Mouse (Mus musculus) embryo, embryonic 10.5 days (tissue): ENCODE measurements at regions not wholly inside any gene's neighbourhood (a gene's known extent, or its start where the extent isn't known, plus 50 kb on each side); places are given as distances from the start of the nearest gene placed in this dataset.

ENCODE experiments used
- DNase-seq: peaks from one replicate; pipeline ENCODE4 v3.0.0-alpha.2; 2015; ENCODE audit warnings: low spot score

DNA sequence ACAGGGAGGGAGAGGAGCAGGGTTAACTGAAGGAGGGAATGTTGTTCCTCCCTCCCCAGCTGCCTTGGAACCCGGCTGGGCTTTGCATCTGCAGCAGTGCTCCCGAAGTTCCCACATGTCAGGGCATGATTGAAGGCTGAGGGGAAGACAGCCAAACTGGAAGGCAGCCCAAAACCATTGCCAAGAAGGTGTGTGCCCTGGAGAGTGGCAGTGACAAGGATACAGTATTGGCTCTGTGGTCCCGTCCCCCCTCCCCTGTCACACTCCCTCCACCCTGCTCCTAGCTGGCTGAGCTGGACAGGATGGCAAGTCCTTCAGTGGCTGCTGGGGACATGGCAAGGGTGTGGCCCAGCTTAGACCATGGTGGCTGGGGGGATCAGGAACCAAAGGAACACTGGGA lies 79.1 kb downstream of the Cyp26b1 start:
- no peak for DNase-seq

DNA sequence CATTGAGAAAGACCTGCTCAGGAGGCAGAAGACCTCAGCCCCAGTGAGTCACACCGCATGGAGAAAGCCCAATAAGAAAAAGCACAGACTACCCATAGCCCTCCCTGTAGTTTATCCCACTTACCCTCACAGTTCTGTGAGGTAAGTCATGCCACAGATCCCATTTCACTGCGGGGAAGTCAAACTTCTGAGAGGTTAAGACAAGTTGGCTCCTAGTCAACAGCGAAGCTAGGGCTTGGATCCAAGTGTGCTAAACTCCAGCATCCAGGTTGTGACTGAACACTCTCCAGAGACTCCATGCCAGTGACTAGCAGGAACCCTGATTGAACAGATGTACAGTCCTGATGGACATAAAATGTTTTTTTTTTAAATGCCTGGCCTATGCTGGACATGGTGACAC lies 85.1 kb downstream of the Cyp26b1 start:
- no peak for DNase-seq

DNA sequence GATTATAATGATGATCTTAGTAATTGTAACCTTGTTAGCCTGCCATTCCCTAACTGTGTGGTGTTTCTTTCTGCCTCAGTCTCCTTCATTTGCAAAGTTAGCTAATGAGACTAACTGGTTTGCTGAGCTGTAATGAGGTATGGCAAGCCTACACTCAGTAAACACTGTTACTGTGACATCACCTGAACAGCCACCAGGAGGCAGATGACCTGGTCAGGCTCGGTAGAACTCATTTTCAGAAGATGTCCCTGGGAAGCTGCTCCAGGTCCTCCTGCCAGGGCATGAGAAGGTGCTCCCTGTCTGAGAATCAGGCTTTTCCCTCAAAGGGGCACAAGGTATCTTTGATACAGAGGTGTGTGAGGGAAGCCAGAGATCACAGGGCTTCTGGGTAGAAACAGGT lies 87.0 kb downstream of the Cyp26b1 start:
- DNase-seq, result no peak

GRCm38 (mm10) chr6:84500255-84500886 lies 93.3 kb downstream of the Cyp26b1 start:
- no peak for DNase-seq

- no peak for DNase-seq
These were observed 95.6 kb downstream of the Cyp26b1 start for GRCm38 (mm10) chr6:84498076-84498475.

DNA sequence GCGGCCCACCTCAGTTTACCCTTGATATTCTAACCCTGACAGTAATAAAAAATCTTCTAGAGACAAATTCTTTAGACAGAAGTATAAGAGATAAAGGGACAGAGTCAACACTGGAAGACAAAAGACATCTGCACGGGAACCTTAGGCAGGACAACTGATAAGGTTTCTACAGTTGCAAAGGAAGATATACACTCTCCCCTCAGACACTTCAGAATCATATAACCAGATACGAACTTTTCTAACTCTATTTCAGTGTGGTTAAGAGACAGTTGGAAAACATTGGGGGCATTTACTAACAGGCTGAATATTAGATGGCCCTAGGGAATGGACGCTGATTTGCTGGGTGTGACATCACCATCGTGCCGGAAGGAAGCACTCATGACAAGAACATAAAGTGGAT lies 100.0 kb downstream of the Cyp26b1 start:
- DNase-seq, result no peak

DNA sequence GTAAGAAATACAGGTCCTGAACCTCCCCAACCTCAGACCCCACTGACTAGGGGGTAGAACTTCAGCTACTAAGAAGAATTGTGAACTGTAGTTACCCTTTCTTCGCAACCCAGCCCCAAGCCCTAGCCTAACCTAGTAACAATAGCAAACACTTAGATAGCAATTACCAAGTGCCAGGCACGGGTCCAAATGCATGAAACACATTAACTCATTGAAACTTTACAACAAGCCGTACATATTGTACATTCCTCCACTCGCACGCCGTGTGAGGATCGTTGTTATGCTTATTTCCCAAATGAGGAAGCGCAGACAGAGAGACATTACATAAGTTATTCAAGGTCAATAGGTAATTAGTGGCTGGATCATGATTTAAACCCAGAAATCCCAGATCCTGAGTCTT lies 100.5 kb downstream of the Cyp26b1 start:
- no peak for DNase-seq

DNA sequence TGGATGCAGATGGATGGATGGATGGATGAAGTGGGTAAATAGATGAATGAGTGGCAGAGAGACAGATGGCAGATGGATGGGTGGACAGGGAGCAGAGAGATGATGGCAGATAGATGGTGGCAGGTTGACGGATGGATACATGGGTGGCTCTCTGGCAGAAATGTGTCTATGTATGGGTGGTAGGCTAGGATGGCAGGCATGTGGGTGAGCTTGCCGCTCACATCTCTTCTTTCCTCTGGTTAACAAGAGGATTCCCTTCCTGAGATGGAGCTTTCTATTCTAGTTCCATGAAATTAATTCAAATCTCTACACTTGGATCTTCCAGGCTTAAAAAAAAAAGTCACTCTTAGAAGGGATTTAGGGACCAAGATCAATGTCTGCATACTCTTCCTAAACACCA lies 101.1 kb downstream of the Cyp26b1 start:
- DNase-seq, result no peak

DNA sequence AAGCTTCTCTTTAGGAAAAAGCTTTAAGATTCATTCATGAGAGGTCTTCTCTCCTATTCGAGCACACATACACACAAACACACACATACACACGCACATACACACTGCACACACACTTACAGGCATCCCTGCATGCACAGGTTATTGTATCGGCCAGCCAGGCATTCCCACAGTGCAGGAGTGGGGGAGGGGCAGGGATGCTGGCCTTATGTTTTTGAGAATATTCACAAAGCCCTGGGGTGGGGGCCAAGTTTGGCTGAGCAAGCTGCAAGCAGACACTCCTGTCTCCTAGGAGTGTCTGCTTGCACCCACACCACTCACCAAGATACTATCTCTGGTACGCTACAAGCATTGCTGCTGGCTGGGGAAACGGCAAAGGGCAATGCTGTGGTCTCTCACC lies 102.6 kb downstream of the Cyp26b1 start:
- DNase-seq, result no peak

DNA sequence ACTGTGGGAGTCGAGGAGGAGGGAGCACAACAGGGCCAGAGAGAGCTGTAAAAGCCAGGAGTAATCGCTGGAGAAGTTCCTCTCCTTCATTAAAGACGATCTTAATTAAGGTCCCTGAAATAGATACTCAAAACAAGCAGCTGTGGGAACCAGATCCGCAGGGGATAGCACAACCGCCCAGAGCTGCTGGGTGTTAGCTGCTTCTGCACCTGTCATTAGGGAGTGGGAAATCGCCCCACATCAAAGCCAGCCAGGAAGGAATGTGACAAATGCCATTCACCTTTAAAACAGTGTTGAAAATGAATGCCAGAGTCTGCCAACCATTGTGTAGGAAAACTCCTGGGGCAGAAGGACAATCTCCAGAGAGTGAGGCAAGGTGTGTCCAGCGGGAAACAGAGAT lies 112.5 kb downstream of the Cyp26b1 start:
- DNase-seq, result no peak

DNA sequence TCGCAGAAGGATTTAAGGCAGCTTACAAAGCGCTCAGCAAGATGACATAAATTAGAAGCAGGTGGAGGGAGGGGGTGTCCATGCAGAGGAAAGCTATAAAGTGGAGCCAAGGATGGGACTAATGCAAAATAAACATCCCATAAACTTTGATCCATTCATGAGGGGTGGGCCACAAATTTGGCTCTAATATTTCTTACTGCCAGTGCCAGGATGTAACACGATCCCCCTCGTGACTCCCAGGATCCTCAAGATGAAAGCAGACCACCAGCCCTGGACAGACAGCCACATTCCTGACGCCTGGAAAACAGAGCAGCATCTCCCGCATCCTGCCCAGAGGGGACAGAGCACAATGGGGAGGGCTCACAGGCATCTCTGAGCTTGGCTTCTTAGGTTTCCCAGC lies 116.6 kb downstream of the Cyp26b1 start:
- peak; percentile 53 for DNase-seq

- DNase-seq, result no peak
These were observed 117.2 kb downstream of the Cyp26b1 start for GRCm38 (mm10) chr6:84476466-84476865.

GRCm38 (mm10) chr6:84474835-84475234 lies 118.9 kb downstream of the Cyp26b1 start:
- DNase-seq, result no peak

GRCm38 (mm10) chr6:84473171-84473570 lies 120.5 kb downstream of the Cyp26b1 start:
- DNase-seq, result no peak

DNA sequence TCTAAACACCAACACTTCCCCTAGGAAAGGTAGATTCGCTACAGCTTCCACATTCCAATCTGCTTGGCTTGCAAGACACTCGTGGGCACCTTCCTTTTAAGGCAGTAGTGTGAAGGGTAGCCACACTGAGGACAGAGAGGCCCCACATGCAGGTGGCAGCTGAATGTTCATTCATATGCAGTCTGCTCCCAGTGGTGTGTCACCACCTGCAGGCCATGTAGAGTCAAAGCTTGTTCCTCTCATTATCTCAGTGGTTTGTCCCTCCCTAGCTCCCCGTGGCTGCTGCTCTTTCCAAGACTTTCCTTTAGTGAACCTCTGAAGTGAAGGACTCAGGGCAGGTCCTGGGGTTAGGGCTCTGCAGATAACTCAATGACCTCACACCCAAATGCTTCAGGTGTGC lies 121.4 kb downstream of the Cyp26b1 start:
- DNase-seq, result no peak

DNA sequence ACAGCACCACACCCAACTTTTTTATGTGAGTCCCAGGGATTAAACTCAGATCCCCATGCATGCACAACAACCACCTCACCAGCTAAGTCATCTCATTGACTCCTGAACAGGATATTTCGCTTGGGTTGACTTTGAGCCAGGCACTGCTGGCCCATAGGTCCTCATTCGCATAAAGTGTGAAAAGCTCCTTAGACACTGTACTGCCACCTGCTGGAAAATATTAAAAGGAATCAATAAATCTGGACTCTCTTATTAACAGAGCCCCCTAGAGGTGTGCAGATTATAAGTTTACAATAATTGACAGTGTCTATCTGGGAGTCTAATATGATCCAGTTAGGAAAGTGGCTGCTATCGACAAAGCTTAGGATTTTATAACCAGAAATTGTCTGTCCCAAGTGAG lies 126.4 kb downstream of the Cyp26b1 start:
- peak; percentile 29 for DNase-seq

DNA sequence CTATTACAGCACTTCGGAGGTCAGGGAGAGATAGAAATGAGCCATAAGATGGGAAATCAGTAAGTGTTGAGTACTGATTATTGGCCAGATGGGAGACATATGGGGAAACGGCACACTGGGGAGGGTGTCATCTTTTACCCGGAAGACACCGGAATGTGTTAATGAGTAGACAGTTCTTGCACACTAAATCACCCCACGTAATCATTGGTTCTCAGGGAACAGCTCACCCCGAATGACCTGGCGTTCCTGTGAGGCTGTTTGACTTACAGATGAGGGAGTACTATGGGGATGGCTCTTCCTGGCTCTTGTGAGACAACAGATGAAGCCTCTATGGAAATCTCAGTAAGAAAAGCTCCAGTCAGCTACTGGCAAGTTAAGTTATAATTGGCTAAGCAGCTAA lies 127.5 kb downstream of the Cyp26b1 start:
- DNase-seq, result peak; percentile 17

DNA sequence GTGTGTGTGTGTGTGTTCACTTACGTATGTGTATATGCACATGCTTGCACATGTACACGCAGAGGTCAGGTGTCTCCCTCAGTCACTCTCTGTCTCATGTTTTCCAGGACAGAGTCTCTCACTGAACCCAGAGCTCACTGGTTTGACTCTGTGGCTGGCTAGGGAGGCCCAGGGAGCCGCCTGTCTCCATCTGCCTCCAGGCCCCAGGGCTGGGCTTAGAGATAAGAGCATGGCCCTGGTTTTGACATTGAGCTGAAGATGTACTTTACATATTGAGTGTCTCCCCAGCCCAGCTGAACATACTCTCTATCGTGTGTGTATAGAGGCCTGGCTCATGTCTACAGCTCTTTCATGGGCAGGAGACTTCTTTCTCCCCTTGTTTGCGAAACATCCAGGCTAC lies 128.1 kb downstream of the Cyp26b1 start:
- no peak for DNase-seq

- DNase-seq, result no peak
These were observed 129.9 kb downstream of the Cyp26b1 start for GRCm38 (mm10) chr6:84463592-84464367.

GRCm38 (mm10) chr6:84456803-84457202 lies 136.9 kb downstream of the Cyp26b1 start:
- DNase-seq, result no peak

- DNase-seq, result no peak
These were observed 148.6 kb downstream of the Cyp26b1 start for GRCm38 (mm10) chr6:84445093-84445492.

DNA sequence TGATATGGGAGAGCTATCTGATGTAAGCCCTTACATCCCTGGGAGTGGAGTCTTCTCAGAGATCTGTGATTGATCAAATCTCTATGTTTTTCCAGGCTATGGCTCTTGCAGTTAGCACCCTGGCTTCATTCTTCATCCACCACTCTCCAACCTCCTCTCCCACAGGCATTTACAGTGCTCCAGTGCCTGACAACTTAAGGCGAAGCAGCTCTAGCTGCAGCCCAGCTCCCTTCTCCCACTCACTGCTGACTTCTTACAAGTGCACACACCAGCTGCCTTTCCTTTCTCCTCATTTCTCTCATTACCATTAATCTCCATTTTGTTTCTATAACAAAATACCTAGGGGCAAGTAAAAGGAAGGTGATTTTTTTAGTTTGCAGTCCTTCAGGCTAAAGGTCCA lies 151.0 kb downstream of the Cyp26b1 start:
- no peak for DNase-seq

DNA sequence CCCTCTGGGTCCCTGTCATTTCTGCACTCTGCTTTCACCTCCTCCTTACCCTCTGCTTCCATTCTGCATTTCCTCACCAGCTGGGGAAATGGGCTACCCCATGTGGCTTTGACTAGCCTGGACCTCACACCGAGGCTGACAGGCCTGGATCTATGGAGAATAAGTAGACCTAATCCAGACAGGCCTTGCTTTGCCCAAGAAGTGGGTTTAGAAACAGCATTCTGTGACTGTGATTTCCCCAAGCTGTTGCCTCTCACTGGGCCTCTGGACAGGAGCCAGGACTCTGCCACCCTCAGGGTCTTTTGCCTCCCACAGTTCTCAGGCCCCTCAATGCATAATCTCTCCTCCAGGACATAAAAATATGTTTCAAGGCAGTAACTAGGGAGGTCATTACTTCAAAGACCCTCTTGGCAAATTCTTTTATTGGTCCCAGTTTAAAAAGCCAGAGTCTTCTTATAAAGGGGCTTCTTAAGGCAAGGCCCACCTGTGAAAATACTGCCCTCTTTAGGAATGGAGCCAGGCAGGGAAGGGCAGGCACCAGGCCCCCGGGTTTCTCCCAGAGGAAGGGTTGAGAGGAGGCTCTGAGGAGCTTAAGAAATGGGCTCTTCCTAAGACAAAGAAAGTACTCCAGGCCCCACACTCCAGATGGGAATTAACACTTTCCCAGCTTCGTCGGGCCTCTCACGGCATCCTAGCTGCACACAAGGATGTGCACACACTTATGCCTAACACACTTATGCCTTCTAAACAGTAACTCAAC lies 151.8 kb downstream of the Cyp26b1 start:
- DNase-seq, result no peak
